Mouse (Mus musculus) liver, embryonic 13.5 days (tissue): ENCODE data around the gene Exoc6. TPM values are rescaled to one million over a fixed set of nuclear protein-coding genes. Genes with fewer than 3 reads are reported as not detected.
"Not testable (repeated sequence)": the region's sequence is repeated elsewhere in the genome, so short reads cannot be mapped to it uniquely, and the experiment has no call there.

Experiments
- ATAC-seq: fragments of 200-750 bp; cut with Nextera tagmentation; 2 replicates; pipeline ENCODE4 v1.8.0; 2017; ENCODE audit warnings: low read depth, mild to moderate bottlenecking, moderate number of reproducible peaks, moderate library complexity
- DNase-seq: peaks from one replicate; pipeline ENCODE4 v3.0.0; 2022
- H3K27ac ChIP-seq: fragments of 300-500 bp; sonication (generic); 2 replicates; pipeline ENCODE4 v1.5.1; 2015; ENCODE audit warnings: moderate library complexity, mild to moderate bottlenecking, inconsistent platforms
- H3K27me3 ChIP-seq: fragments of 300-500 bp; sonication (generic); 2 replicates; pipeline ENCODE4 v1.6.1; 2015; ENCODE audit warnings: mild to moderate bottlenecking, inconsistent platforms
- H3K36me3 ChIP-seq: fragments of 300-500 bp; sonication (generic); 2 replicates; pipeline ENCODE4 v1.6.1; 2015; ENCODE audit warnings: mild to moderate bottlenecking, inconsistent platforms
- H3K4me1 ChIP-seq: fragments of 300-500 bp; sonication (generic); replicated peaks from 2 replicates; pipeline ENCODE4 v1.6.1; 2015; ENCODE audit warnings: inconsistent platforms
- H3K4me2 ChIP-seq: fragments of 300-500 bp; sonication (generic); 2 replicates; pipeline ENCODE4 v1.6.1; 2015; ENCODE audit warnings: inconsistent platforms, mild to moderate bottlenecking, moderate library complexity
- H3K4me3 ChIP-seq: fragments of 300-500 bp; sonication (generic); replicated peaks from 2 replicates; pipeline ENCODE4 v1.5.1; 2015; ENCODE audit warnings: mild to moderate bottlenecking, inconsistent platforms
- H3K9ac ChIP-seq: fragments of 300-500 bp; sonication (generic); 2 replicates; pipeline ENCODE4 v1.6.1; 2015; ENCODE audit warnings: mild to moderate bottlenecking, inconsistent platforms
- H3K9me3 ChIP-seq: fragments of 300-500 bp; sonication (generic); replicated peaks from 2 replicates; pipeline ENCODE4 v1.6.1; 2016; ENCODE audit warnings: inconsistent platforms
- WGBS: fragments of 180-500 bp; shearing (Covaris S2); methylation state at CpG from one replicate; pipeline ENCODE4 v1.1.7; 2015; ENCODE audit not compliant: insufficient replicate concordance; 5-methylcytosine and 5-hydroxymethylcytosine counted together
- polyA plus RNA-seq: library from polyadenylated mRNA; unstranded; fragments of >200 nt; fragmentation: Nextera tagmentation; extraction: Ambion mirVana; gene quantifications from 2 replicates; pipeline ENCODE4 v1.2.1, GENCODE M21; 2015

Gene Exoc6
- polyA plus RNA-seq, 1 experiment from 2014 or later, result 34.3 TPM

- ATAC-seq (no peak), DNase-seq (no peak)
- WGBS, result 77% methylated on average over 11 of the region's 11 CpGs
Measured at GRCm38 (mm10) chr19:37525925-37526324, 24.3 kb upstream of the Exoc6 start.

GRCm38 (mm10) chr19:37526768-37527167, 23.4 kb upstream of the Exoc6 start:
- Histone ChIP-seq H3K36me3 (no peaks in the 10 kb centered on the region), H3K4me2 (0 out of 2 replicates have a peak overlapping the region, but pooled peaks have one; percentile 9), H3K4me1 (peaks cover 53% of the 10 kb centered on the region), H3K27ac (no peak overlapping the region), H3K9me3 (no peaks in the 10 kb centered on the region), H3K27me3 (no peaks in the 10 kb centered on the region), H3K9ac (no peak overlapping the region; the same call in 1 of the 2 replicates), H3K4me3 (no peak overlapping the region)
- DNase-seq (no peak), ATAC-seq (no peak)
- 30% methylated on average over 8 of the region's 8 CpGs for WGBS

More at GRCm38 (mm10) chr19:37525925-37526324, 24.3 kb upstream of the Exoc6 start:
- H3K4me3 ChIP-seq, result no peak overlapping the region
- H3K4me2 ChIP-seq, result no peak overlapping the region
- no peaks in the 10 kb centered on the region for H3K9me3 ChIP-seq
- peaks cover 61% of the 10 kb centered on the region for H3K4me1 ChIP-seq
- H3K36me3 ChIP-seq, result no peaks in the 10 kb centered on the region
- no peak overlapping the region for H3K9ac ChIP-seq
- no peaks in the 10 kb centered on the region for H3K27me3 ChIP-seq
- no peak overlapping the region for H3K27ac ChIP-seq

GRCm38 (mm10) chr19:37527736-37528135, 22.5 kb upstream of the Exoc6 start:
- H3K9me3 ChIP-seq, H3K27ac ChIP-seq, H3K4me2 ChIP-seq, H3K27me3 ChIP-seq, H3K4me3 ChIP-seq, DNase-seq, H3K9ac ChIP-seq, ATAC-seq, H3K36me3 ChIP-seq: not testable (repeated sequence)
- 72% methylated on average over 3 of the region's 3 CpGs for WGBS
- H3K4me1 ChIP-seq, result peaks cover 47% of the 10 kb centered on the region

- peaks cover 39% of the 10 kb centered on the region for H3K4me1 ChIP-seq
- no peak overlapping the region for H3K9ac ChIP-seq
- H3K36me3 ChIP-seq, result no peaks in the 10 kb centered on the region
- no peaks in the 10 kb centered on the region for H3K27me3 ChIP-seq
- no peak overlapping the region for H3K4me2 ChIP-seq
- no peaks in the 10 kb centered on the region for H3K9me3 ChIP-seq
- H3K4me3 ChIP-seq, result no peak overlapping the region
- DNase-seq (no peak), ATAC-seq (no peak)
- WGBS, result 15% methylated on average over 6 of the region's 6 CpGs
- H3K27ac ChIP-seq, result no peak overlapping the region
Measured at GRCm38 (mm10) chr19:37528581-37528980, 21.6 kb upstream of the Exoc6 start.

GRCm38 (mm10) chr19:37529296-37529695, 20.9 kb upstream of the Exoc6 start:
- H3K9me3 ChIP-seq, result no peaks in the 10 kb centered on the region
- no peaks in the 10 kb centered on the region for H3K36me3 ChIP-seq

GRCm38 (mm10) chr19:37529975-37530515, 20.2 kb upstream of the Exoc6 start:
- Histone ChIP-seq H3K9ac (no peak overlapping the region), H3K36me3 (no peaks in the 10 kb centered on the region), H3K4me1 (peaks cover 33% of the 10 kb centered on the region), H3K27me3 (no peaks in the 10 kb centered on the region), H3K4me3 (no peak overlapping the region), H3K9me3 (no peaks in the 10 kb centered on the region), H3K4me2 (no peak overlapping the region), H3K27ac (no peak overlapping the region)
- no peak for DNase-seq
- no peak for ATAC-seq
- WGBS, result 26% methylated on average over 7 of the region's 7 CpGs

More at GRCm38 (mm10) chr19:37529296-37529695, 20.9 kb upstream of the Exoc6 start:
- Histone ChIP-seq H3K4me2 (no peak overlapping the region), H3K27me3 (no peaks in the 10 kb centered on the region), H3K4me1 (peaks cover 33% of the 10 kb centered on the region), H3K4me3 (no peak overlapping the region), H3K9ac (no peak overlapping the region), H3K27ac (peak overlapping the region; percentile 56)
- 84% methylated on average over 9 of the region's 9 CpGs for WGBS
- ATAC-seq, result no peak
- DNase-seq, result no peak

- Histone ChIP-seq H3K27ac (no peak overlapping the region), H3K4me2 (no peak overlapping the region), H3K9ac (no peak overlapping the region), H3K36me3 (no peaks in the 10 kb centered on the region), H3K9me3 (no peaks in the 10 kb centered on the region), H3K27me3 (no peaks in the 10 kb centered on the region), H3K4me1 (peaks cover 37% of the 10 kb centered on the region), H3K4me3 (no peak overlapping the region)
- 73% methylated on average over 3 of the region's 3 CpGs for WGBS
- no peak for DNase-seq
- ATAC-seq, result no peak
Measured at GRCm38 (mm10) chr19:37530601-37531000, 19.6 kb upstream of the Exoc6 start.

- ATAC-seq (0 out of 2 replicates have a peak, but pooled peaks have one; percentile 30), DNase-seq (no peak)
- Histone ChIP-seq H3K9me3 (no peaks in the 10 kb centered on the region), H3K36me3 (no peaks in the 10 kb centered on the region), H3K27me3 (no peaks in the 10 kb centered on the region), H3K27ac (no peak overlapping the region), H3K4me1 (peaks cover 32% of the 10 kb centered on the region), H3K9ac (no peak overlapping the region), H3K4me2 (no peak overlapping the region), H3K4me3 (no peak overlapping the region)
- 41% methylated on average over 7 of the region's 7 CpGs for WGBS
Measured at GRCm38 (mm10) chr19:37531200-37531845, 18.9 kb upstream of the Exoc6 start.

GRCm38 (mm10) chr19:37533196-37533595, 17.0 kb upstream of the Exoc6 start:
- Histone ChIP-seq H3K9ac (no peak overlapping the region), H3K27me3 (no peaks in the 10 kb centered on the region), H3K27ac (no peak overlapping the region), H3K9me3 (no peaks in the 10 kb centered on the region), H3K4me2 (no peak overlapping the region), H3K4me1 (peaks cover 24% of the 10 kb centered on the region), H3K4me3 (no peak overlapping the region), H3K36me3 (no peaks in the 10 kb centered on the region)
- WGBS, result 66% methylated on average over 5 of the region's 5 CpGs
- DNase-seq (no peak), ATAC-seq (no peak)

- Histone ChIP-seq H3K4me3 (no peak overlapping the region), H3K36me3 (no peaks in the 10 kb centered on the region), H3K27ac (no peak overlapping the region), H3K27me3 (no peaks in the 10 kb centered on the region), H3K9me3 (no peaks in the 10 kb centered on the region), H3K9ac (no peak overlapping the region), H3K4me2 (no peak overlapping the region), H3K4me1 (peaks cover 34% of the 10 kb centered on the region)
- DNase-seq, result no peak
- 0 out of 2 replicates have a peak, but pooled peaks have one; percentile 12 for ATAC-seq
- 22% methylated on average over 3 of the region's 3 CpGs for WGBS
Measured at GRCm38 (mm10) chr19:37534737-37535365, 15.4 kb upstream of the Exoc6 start.

GRCm38 (mm10) chr19:37536426-37536825, 13.8 kb upstream of the Exoc6 start:
- H3K36me3 ChIP-seq, result no peaks in the 10 kb centered on the region
- H3K4me1 ChIP-seq, result peaks cover 39% of the 10 kb centered on the region
- no peak overlapping the region for H3K9ac ChIP-seq
- no peaks in the 10 kb centered on the region for H3K9me3 ChIP-seq
- no peaks in the 10 kb centered on the region for H3K27me3 ChIP-seq
- no peak overlapping the region for H3K4me3 ChIP-seq
- ATAC-seq (no peak), DNase-seq (no peak)
- H3K4me2 ChIP-seq, result no peak overlapping the region
- no peak overlapping the region for H3K27ac ChIP-seq
- WGBS, result 79% methylated on average over 7 of the region's 7 CpGs
